Mouse (Mus musculus) megakaryocyte, embryonic 14.5 days (primary cell): ENCODE data around the gene Gm37240. TPM values are rescaled to one million over a fixed set of nuclear protein-coding genes. Genes with fewer than 3 reads are reported as not detected.

ENCODE experiments used
- H3K27me3 ChIP-seq: replicated peaks from 2 replicates; pipeline ENCODE3; 2012; ENCODE audit warnings: inconsistent platforms
- H3K36me3 ChIP-seq: replicated peaks from 2 replicates; pipeline ENCODE3; 2012; ENCODE audit warnings: low read length, inconsistent platforms, mixed read lengths
- H3K4me1 ChIP-seq: 2 replicates; pipeline ENCODE4 v1.6.1; 2012; ENCODE audit warnings: inconsistent platforms
- H3K4me3 ChIP-seq: replicated peaks from 2 replicates; pipeline ENCODE3; 2012; ENCODE audit warnings: moderate library complexity, mild to moderate bottlenecking, inconsistent platforms
- H3K9me3 ChIP-seq: 2 replicates; pipeline ENCODE4 v1.6.1; 2012; ENCODE audit warnings: inconsistent platforms
- FLI1 ChIP-seq: IDR thresholded peaks from 2 replicates; pipeline ENCODE4 v1.6.1; 2012; ENCODE audit warnings: low read length, inconsistent platforms, mixed read lengths
- GATA1 ChIP-seq: IDR thresholded peaks from 3 replicates; pipeline ENCODE4 v1.6.1; 2012; ENCODE audit warnings: mixed read lengths, low read length, inconsistent platforms, borderline replicate concordance
- polyA plus RNA-seq: library from polyadenylated mRNA; stranded (reverse); fragments of >175 nt; gene quantifications from 2 replicates; pipeline ENCODE4 v1.2.3, GENCODE M21; 2012; ENCODE audit warnings: low replicate concordance; ENCODE audit not compliant: insufficient read depth

Gene Gm37240
- polyA plus RNA-seq, 1 experiment = not detected

GRCm38 (mm10) chr3:85813101-85814014 is 74.0 kb downstream of the Gm37240 start:
- H3K36me3 ChIP-seq = no peaks in the 10 kb centered on the region
- H3K4me3 ChIP-seq = no peak overlapping the region
- H3K4me1 ChIP-seq = peaks cover 18% of the 10 kb centered on the region; the same call in 1 of the 2 replicates
- peaks cover 6% of the 10 kb centered on the region; the same call in 1 of the 2 replicates for H3K9me3 ChIP-seq
- peaks cover 21% of the 10 kb centered on the region for H3K27me3 ChIP-seq
- TF ChIP-seq FLI1 = no peak
- TF ChIP-seq GATA1 = no peak

DNA sequence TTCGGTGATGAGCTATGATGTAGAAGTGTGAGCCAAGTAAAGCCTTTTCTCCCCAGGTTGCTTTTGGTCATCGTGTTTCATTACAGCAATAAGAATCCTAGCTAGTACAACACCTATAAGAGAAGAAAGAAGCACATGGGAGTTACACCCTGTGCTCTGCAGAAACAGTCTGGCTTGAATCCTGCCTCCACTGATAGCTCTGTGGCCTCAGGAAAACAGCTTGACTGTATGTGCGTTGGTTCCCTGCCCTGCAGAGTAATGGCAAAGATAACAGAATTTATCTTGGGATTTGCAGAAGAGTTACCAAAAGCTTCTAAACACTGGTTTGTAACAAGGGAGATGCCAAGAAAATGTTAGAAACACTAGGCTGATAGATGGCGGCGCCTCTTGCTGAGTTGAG is 75.3 kb downstream of the Gm37240 start:
- Histone ChIP-seq H3K27me3 (peaks cover 20% of the 10 kb centered on the region), H3K9me3 (no peaks in the 10 kb centered on the region)
- TF ChIP-seq GATA1 (no peak), FLI1 (no peak)

GRCm38 (mm10) chr3:85793166-85793565 is 94.2 kb downstream of the Gm37240 start:
- Histone ChIP-seq H3K9me3 (peaks cover 12% of the 10 kb centered on the region; the same call in 1 of the 2 replicates), H3K4me1 (no peaks in the 10 kb centered on the region), H3K27me3 (peaks cover 43% of the 10 kb centered on the region), H3K4me3 (no peak overlapping the region), H3K36me3 (no peaks in the 10 kb centered on the region)
- TF ChIP-seq FLI1 = no peak
- no peak for TF ChIP-seq GATA1

More for the DNA sequence above, 75.3 kb downstream of the Gm37240 start:
- H3K4me3 ChIP-seq = no peak overlapping the region
- H3K4me1 ChIP-seq = peaks cover 13% of the 10 kb centered on the region; the same call in 1 of the 2 replicates
- H3K36me3 ChIP-seq = no peaks in the 10 kb centered on the region

- peaks cover 68% of the 10 kb centered on the region for H3K27me3 ChIP-seq
- H3K36me3 ChIP-seq = no peaks in the 10 kb centered on the region
- TF ChIP-seq FLI1 (no peak), GATA1 (no peak)
- H3K4me3 ChIP-seq = no peak overlapping the region
- H3K9me3 ChIP-seq = peaks cover 3% of the 10 kb centered on the region; the same call in 1 of the 2 replicates
- no peaks in the 10 kb centered on the region for H3K4me1 ChIP-seq
These were observed 97.6 kb downstream of the Gm37240 start for GRCm38 (mm10) chr3:85789748-85790147.

DNA sequence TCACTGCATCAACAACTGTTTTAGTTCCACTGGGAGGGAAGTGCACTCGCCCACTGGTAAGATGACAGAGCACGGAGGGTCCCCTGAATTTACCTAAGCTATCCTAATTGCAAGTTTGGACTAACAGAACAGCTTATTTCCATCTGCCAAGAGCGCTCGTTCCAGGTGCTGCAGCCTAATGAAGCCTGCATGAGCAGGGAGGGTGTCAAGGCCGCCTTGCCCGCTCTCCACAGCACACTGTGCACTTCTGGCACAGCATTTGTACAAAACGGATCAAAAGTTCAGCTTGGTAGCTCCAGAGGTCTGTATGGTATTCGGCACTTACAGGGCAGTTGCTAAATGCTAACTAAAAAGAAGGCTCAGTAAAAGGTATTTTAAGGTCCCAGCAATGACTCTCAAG is 100.8 kb downstream of the Gm37240 start:
- H3K36me3 ChIP-seq = no peaks in the 10 kb centered on the region
- TF ChIP-seq GATA1 (no peak), FLI1 (no peak)
- H3K4me3 ChIP-seq = no peak overlapping the region
- no peaks in the 10 kb centered on the region for H3K9me3 ChIP-seq
- H3K4me1 ChIP-seq = no peaks in the 10 kb centered on the region
- H3K27me3 ChIP-seq = peaks cover 50% of the 10 kb centered on the region

DNA sequence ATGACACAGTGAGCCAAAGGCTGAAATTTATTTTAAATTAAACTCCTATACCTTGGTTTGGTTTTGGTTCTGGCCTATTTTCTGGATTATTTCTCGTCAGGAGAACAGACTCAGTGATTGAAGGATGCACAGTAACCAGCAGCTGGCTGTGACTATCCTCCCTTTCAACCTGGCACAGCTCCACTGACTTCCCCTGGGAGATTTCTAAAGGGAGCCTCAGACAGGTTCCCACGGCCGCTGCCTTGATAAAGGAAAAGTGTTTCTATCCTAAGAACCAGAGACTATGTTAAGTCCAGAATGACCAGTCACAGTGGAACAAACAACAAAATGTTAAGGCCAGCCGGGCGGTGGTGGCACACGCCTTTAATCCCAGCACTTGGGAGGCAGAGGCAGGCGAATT is 106.4 kb downstream of the Gm37240 start:
- Histone ChIP-seq H3K9me3 (no peaks in the 10 kb centered on the region), H3K4me1 (no peaks in the 10 kb centered on the region), H3K36me3 (no peaks in the 10 kb centered on the region), H3K4me3 (no peak overlapping the region), H3K27me3 (peaks cover 34% of the 10 kb centered on the region)
- TF ChIP-seq GATA1 = no peak
- no peak for TF ChIP-seq FLI1

GRCm38 (mm10) chr3:85780332-85780731 is 107.0 kb downstream of the Gm37240 start:
- H3K27me3 ChIP-seq = peaks cover 33% of the 10 kb centered on the region
- TF ChIP-seq FLI1 (no peak), GATA1 (no peak)
- no peaks in the 10 kb centered on the region for H3K9me3 ChIP-seq
- H3K4me3 ChIP-seq = no peak overlapping the region
- H3K4me1 ChIP-seq = no peaks in the 10 kb centered on the region
- H3K36me3 ChIP-seq = no peaks in the 10 kb centered on the region

- TF ChIP-seq GATA1 = no peak
- TF ChIP-seq FLI1 = no peak
- Histone ChIP-seq H3K9me3 (no peaks in the 10 kb centered on the region), H3K36me3 (no peaks in the 10 kb centered on the region), H3K4me3 (no peak overlapping the region), H3K27me3 (peaks cover 47% of the 10 kb centered on the region), H3K4me1 (no peaks in the 10 kb centered on the region)
These were observed 109.5 kb downstream of the Gm37240 start for GRCm38 (mm10) chr3:85777841-85778240.

DNA sequence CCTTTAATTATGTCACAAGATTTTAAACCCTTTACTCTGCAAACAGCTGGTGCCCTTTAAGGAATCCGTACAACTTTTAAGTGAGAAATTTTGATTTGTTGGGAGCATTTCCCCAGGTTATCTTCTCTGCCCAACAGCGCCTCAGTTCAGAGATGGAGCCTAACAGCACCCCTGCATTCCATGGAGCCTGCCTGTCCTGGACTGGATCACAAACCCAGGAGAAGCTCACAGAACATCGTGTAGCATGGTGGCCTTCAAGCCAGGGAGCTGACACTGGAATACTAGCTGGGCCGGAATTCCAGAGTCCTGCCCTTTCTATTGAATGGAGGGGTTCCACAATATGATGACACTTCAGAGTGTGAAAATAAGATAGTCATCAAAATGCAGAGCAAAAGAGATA is 110.0 kb downstream of the Gm37240 start:
- Histone ChIP-seq H3K4me3 (no peak overlapping the region), H3K36me3 (no peaks in the 10 kb centered on the region), H3K27me3 (peaks cover 47% of the 10 kb centered on the region), H3K4me1 (no peaks in the 10 kb centered on the region), H3K9me3 (no peaks in the 10 kb centered on the region)
- TF ChIP-seq GATA1 = no peak
- no peak for TF ChIP-seq FLI1

DNA sequence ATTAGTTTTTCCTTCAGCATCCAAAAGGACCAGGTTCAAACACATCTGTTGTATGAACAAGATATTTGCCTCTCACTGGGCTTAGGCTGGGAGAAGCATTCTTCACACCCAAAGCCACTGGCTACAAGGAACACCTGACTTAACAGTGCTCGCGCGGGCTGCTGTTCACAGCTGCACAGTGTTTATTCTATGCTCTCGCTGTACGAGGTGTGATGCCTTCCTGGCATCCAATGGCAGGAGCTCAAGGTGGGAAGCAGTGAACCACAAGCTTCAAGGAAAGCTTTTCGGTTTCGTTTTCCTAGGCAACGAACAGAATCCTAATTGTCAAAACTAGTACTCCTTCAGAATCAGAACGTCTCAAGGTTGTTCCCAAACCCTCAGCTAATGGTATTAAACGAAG is 110.6 kb downstream of the Gm37240 start:
- peaks cover 46% of the 10 kb centered on the region for H3K27me3 ChIP-seq
- no peaks in the 10 kb centered on the region for H3K36me3 ChIP-seq
- H3K4me1 ChIP-seq = no peaks in the 10 kb centered on the region
- TF ChIP-seq GATA1 (no peak), FLI1 (no peak)
- no peaks in the 10 kb centered on the region for H3K9me3 ChIP-seq
- H3K4me3 ChIP-seq = no peak overlapping the region
